Mouse (Mus musculus): ENCODE measurements around the gene Nat8f1. TPM values are rescaled to one million over a fixed set of nuclear protein-coding genes. Genes with fewer than 3 reads are reported as not detected.
"Not testable (repeated sequence)": the region's sequence is repeated elsewhere in the genome, so short reads cannot be mapped to it uniquely, and the experiment has no call there.

Nat8f1 gene
- 4.6 and 4.9 TPM in 2 replicates for polyA plus RNA-seq (2016; fragmentation: Nextera tagmentation; extraction: Ambion mirVana)

GRCm38 (mm10) chr6:85915539-85916513, at the start of gene Nat8f1:
Nat8f1 (minus strand) TSS chr6:85915687.
- not testable (repeated sequence) for H3K27me3 ChIP-seq; H3K9me3 ChIP-seq; H3K36me3 ChIP-seq; H3K4me1 ChIP-seq (replicated peaks)
- Histone ChIP-seq H3K9ac (replicated peaks) (peak within 1 kb of the TSS; percentile 75), H3K27ac (peak within 1 kb of the TSS; percentile 89), H3K4me3 (replicated peaks) (peak within 1 kb of the TSS; percentile 57), H3K4me2 (peak within 1 kb of the TSS; percentile 86)
- peak; percentile 95 for ATAC-seq (ENCODE audit: insufficient number of reproducible peaks, insufficient read depth, low FRiP score, low TSS enrichment, low read depth)
- WGBS, result 1% methylated on average over 61 of the region's 61 CpGs

GRCm38 (mm10) chr6:85961101-85962091, 45.9 kb upstream of the Nat8f1 start, which contains the start of gene Dusp11:
Dusp11 (minus strand) TSS chr6:85961667.
- Histone ChIP-seq H3K4me2 (peak within 1 kb of the TSS; percentile 73), H3K9ac (replicated peaks) (peak within 1 kb of the TSS; percentile 87), H3K27ac (peak within 1 kb of the TSS; percentile 98), H3K4me1 (replicated peaks) (peaks cover 13% of the 10 kb centered on the region), H3K4me3 (replicated peaks) (peak within 1 kb of the TSS; percentile 86), H3K9me3 (no peaks in the 10 kb centered on the region), H3K27me3 (no peaks in the 10 kb centered on the region), H3K36me3 (peaks cover 29% of the 10 kb centered on the region)
- 0% methylated on average over 70 of the region's 70 CpGs for WGBS
- ATAC-seq (ENCODE audit: insufficient number of reproducible peaks, insufficient read depth, low FRiP score, low TSS enrichment, low read depth), result peak; percentile 96

DNA sequence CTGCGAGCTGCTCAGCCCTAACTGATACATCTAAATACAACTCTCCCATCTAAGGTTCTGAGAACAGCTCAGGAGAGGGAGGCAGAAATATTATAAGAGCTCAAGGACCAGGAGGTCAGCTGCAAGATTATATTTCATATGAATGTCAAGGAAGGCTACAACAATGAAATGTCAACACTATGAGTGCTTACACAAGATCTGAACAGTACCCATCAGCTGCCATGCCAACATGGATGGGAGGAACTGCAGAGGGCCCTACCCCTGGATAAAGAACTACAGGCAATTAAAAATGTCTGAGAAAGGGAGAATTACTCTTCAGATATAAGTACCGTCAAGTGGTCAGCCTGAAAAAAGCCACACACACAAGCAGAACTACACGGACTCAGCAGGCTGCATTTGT, 42.1 kb upstream of the Nat8f1 start:
- Histone ChIP-seq H3K27me3 (no peaks in the 10 kb centered on the region), H3K9me3 (no peaks in the 10 kb centered on the region), H3K4me2 (no peak overlapping the region), H3K4me1 (replicated peaks) (peaks cover 12% of the 10 kb centered on the region), H3K27ac (no peak overlapping the region), H3K4me3 (replicated peaks) (no peak overlapping the region), H3K36me3 (peaks cover 63% of the 10 kb centered on the region), H3K9ac (replicated peaks) (no peak overlapping the region)
- no peak for ATAC-seq (ENCODE audit: insufficient number of reproducible peaks, insufficient read depth, low FRiP score, low TSS enrichment, low read depth)
- WGBS, result 93% methylated on average over 3 of the region's 3 CpGs

DNA sequence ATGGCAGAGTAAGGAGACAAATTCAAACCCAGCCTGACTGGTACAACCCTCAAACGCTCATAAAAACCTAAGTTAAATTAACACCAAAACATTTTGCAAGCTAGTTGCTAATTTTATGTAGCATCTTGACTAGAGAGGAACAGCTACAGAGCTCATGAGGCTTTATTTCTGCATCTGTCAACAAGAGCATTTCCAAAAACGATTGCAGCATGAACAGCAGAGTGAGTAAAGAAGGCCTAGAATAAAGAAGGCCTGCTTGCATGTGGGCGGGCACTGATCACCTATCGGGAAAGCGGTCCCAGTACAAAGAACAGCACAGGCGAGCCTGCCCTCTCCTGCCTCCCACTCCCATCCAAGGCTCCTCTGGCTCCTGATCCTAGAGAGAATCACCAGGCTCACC, 33.1 kb upstream of the Nat8f1 start:
- H3K4me3 ChIP-seq (replicated peaks), result no peak overlapping the region

DNA sequence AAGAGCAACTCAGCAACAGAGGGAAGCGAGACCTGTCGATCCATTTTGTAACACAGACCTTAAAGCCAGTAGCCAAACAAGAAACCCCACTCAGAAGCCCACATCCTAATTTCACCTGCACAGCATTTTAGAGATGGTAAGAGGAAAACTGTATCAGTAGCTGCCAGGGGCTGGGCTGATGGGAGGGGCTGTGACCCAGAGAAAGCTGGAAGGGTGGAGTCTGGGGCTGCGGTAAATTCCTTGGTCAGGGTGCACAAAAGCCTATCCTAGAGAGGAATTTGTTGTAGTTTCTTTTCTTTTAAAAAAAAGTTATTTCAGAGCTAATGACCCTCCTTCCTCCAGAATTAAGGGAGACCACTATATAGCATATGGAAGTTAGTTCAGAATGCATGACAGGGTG, 27.0 kb upstream of the Nat8f1 start:
- Histone ChIP-seq H3K36me3 (peaks cover 60% of the 10 kb centered on the region), H3K4me2 (no peak overlapping the region), H3K4me3 (replicated peaks) (no peak overlapping the region), H3K27me3 (no peaks in the 10 kb centered on the region), H3K27ac (no peak overlapping the region), H3K4me1 (replicated peaks) (no peaks in the 10 kb centered on the region), H3K9me3 (no peaks in the 10 kb centered on the region), H3K9ac (replicated peaks) (no peak overlapping the region)
- no peak for ATAC-seq (ENCODE audit: insufficient number of reproducible peaks, insufficient read depth, low FRiP score, low TSS enrichment, low read depth)
- 96% methylated on average over 3 of the region's 3 CpGs for WGBS

More for the DNA sequence above, 33.1 kb upstream of the Nat8f1 start:
- Histone ChIP-seq H3K27me3 (no peaks in the 10 kb centered on the region), H3K27ac (no peak overlapping the region), H3K9me3 (no peaks in the 10 kb centered on the region), H3K36me3 (peaks cover 99% of the 10 kb centered on the region), H3K4me2 (no peak overlapping the region), H3K4me1 (replicated peaks) (no peaks in the 10 kb centered on the region), H3K9ac (replicated peaks) (no peak overlapping the region)
- ATAC-seq (ENCODE audit: insufficient number of reproducible peaks, insufficient read depth, low FRiP score, low TSS enrichment, low read depth), result no peak
- 86% methylated on average over 6 of the region's 6 CpGs for WGBS

DNA sequence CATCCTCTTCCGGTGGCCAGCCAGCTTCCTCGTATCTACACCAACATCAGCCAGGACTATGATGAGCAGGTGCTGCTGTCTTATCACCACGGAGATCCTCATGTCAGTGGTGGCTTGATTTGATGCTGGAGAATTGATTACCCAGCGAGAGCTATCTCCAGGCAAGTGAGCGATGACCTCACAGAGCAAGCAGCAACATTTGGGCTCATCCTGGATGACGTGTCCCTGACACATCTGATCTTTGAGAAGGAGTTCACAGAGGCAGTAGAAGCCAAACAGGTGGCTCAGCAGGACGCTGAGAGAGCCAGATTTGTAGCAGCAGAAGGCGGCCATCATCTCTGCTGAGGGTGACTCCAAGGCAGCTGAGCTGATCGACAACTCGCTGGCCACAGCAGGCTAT, 23.2 kb upstream of the Nat8f1 start:
- 74% methylated on average over 10 of the region's 10 CpGs for WGBS
- no peak overlapping the region for H3K4me3 ChIP-seq (replicated peaks)

GRCm38 (mm10) chr6:85936508-85937465, 21.3 kb upstream of the Nat8f1 start:
- peak; percentile 97 for ATAC-seq (ENCODE audit: insufficient number of reproducible peaks, insufficient read depth, low FRiP score, low TSS enrichment, low read depth)
- H3K4me2 ChIP-seq, result peak overlapping the region; percentile 58
- peaks cover 16% of the 10 kb centered on the region for H3K36me3 ChIP-seq
- not testable (repeated sequence) for H3K9me3 ChIP-seq; H3K4me1 ChIP-seq (replicated peaks); H3K27me3 ChIP-seq
- H3K4me3 ChIP-seq (replicated peaks), result peak overlapping the region; percentile 48
- peak overlapping the region; percentile 62; the same call in 1 of the 2 replicates for H3K27ac ChIP-seq
- WGBS, result 2% methylated on average over 50 of the region's 50 CpGs
- peak overlapping the region; percentile 64 for H3K9ac ChIP-seq (replicated peaks)

More for the DNA sequence above, 23.2 kb upstream of the Nat8f1 start:
- no peak overlapping the region for H3K9ac ChIP-seq (replicated peaks)
- H3K4me2 ChIP-seq, result no peak overlapping the region
- peaks cover 4% of the 10 kb centered on the region; the same call in 1 of the 2 replicates for H3K4me1 ChIP-seq (replicated peaks)
- ATAC-seq (ENCODE audit: insufficient number of reproducible peaks, insufficient read depth, low FRiP score, low TSS enrichment, low read depth), result no peak
- H3K9me3 ChIP-seq, result no peaks in the 10 kb centered on the region
- H3K27me3 ChIP-seq, result no peaks in the 10 kb centered on the region
- peaks cover 25% of the 10 kb centered on the region for H3K36me3 ChIP-seq
- H3K27ac ChIP-seq, result no peak overlapping the region

- no peak overlapping the region for H3K4me3 ChIP-seq (replicated peaks)
- H3K36me3 ChIP-seq, result peaks cover 13% of the 10 kb centered on the region
- H3K9ac ChIP-seq (replicated peaks), result no peak overlapping the region
- no peak overlapping the region for H3K4me2 ChIP-seq
- ATAC-seq (ENCODE audit: insufficient number of reproducible peaks, insufficient read depth, low FRiP score, low TSS enrichment, low read depth), result no peak
- H3K27ac ChIP-seq, result no peak overlapping the region
- WGBS, result 70% methylated on average over 3 of the region's 3 CpGs
- H3K27me3 ChIP-seq, result no peaks in the 10 kb centered on the region
- peaks cover 4% of the 10 kb centered on the region; the same call in 1 of the 2 replicates for H3K4me1 ChIP-seq (replicated peaks)
- H3K9me3 ChIP-seq, result no peaks in the 10 kb centered on the region
Measured at GRCm38 (mm10) chr6:85935646-85936045, 20.2 kb upstream of the Nat8f1 start.

DNA sequence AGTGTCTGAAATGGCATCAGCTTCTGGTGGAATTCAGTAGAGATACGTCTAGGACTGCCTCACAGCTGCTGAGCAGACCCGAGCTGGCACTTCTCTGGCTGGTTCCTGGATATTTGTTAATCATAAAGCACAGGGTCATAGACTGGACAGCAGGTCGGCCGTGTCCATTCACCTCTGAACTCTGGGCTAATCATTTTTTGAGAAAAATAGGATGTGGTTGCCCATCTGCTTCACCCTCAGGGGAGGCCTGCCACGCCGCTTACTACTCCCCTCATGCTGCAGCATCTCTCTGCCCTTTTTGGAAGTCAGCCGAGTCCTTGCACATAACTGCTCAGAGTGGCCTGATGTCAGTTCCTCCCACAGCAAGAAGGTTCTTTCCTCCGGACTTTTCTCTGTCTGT, 18.6 kb upstream of the Nat8f1 start:
- peaks cover 29% of the 10 kb centered on the region for H3K36me3 ChIP-seq
- peaks cover 4% of the 10 kb centered on the region; the same call in 1 of the 2 replicates for H3K4me1 ChIP-seq (replicated peaks)
- no peak overlapping the region for H3K4me2 ChIP-seq
- no peak overlapping the region for H3K9ac ChIP-seq (replicated peaks)
- 83% methylated on average over 8 of the region's 8 CpGs for WGBS
- H3K4me3 ChIP-seq (replicated peaks), result no peak overlapping the region
- H3K9me3 ChIP-seq, result no peaks in the 10 kb centered on the region
- H3K27ac ChIP-seq, result no peak overlapping the region
- H3K27me3 ChIP-seq, result no peaks in the 10 kb centered on the region
- no peak for ATAC-seq (ENCODE audit: insufficient number of reproducible peaks, insufficient read depth, low FRiP score, low TSS enrichment, low read depth)

- Histone ChIP-seq H3K4me1 (replicated peaks) (no peaks in the 10 kb centered on the region), H3K4me3 (replicated peaks) (no peak overlapping the region), H3K9ac (replicated peaks) (no peak overlapping the region), H3K27me3 (no peaks in the 10 kb centered on the region), H3K4me2 (no peak overlapping the region), H3K27ac (no peak overlapping the region), H3K9me3 (no peaks in the 10 kb centered on the region), H3K36me3 (peaks cover 71% of the 10 kb centered on the region)
- WGBS, result 85% methylated on average over 1 of the region's 1 CpGs
- ATAC-seq (ENCODE audit: insufficient number of reproducible peaks, insufficient read depth, low FRiP score, low TSS enrichment, low read depth), result no peak
Measured at GRCm38 (mm10) chr6:85929312-85929711, 13.8 kb upstream of the Nat8f1 start.
